Mouse (Mus musculus) E14TG2a.4 (cell line): Measurements from ENCODE around the gene Ahnak2.

Source experiments
- H3K27me3 ChIP-seq: 2 replicates; pipeline ENCODE4 v1.6.1; 2014; ENCODE audit warnings: low read length, control low read depth; ENCODE audit not compliant: insufficient read depth
- H3K36me3 ChIP-seq: 2 replicates; pipeline ENCODE4 v1.6.1; 2014; ENCODE audit warnings: low read length, control low read depth; ENCODE audit not compliant: insufficient read depth
- H3K4me1 ChIP-seq: replicated peaks from 2 replicates; pipeline ENCODE4 v1.6.1; 2014; ENCODE audit warnings: low read depth, low read length, control low read depth
- H3K4me3 ChIP-seq: replicated peaks from 2 replicates; pipeline ENCODE4 v1.5.1; 2014; ENCODE audit warnings: mild to moderate bottlenecking, low read length
- H3K9me3 ChIP-seq: 2 replicates; pipeline ENCODE4 v1.6.1; 2014; ENCODE audit warnings: low read length, control low read depth
- CTCF ChIP-seq: conservative IDR thresholded peaks from 2 replicates; pipeline ENCODE4 v1.5.1; 2014; ENCODE audit warnings: low read length
- NANOG ChIP-seq: IDR thresholded peaks from 2 replicates; pipeline ENCODE4 v1.6.1; 2014; ENCODE audit warnings: borderline replicate concordance, low read length, mixed read lengths
- POU5F1 ChIP-seq: IDR thresholded peaks from 2 replicates; pipeline ENCODE4 v1.6.1; 2014; ENCODE audit warnings: low read length, borderline replicate concordance

Gene Ahnak2

GRCm38 (mm10) chr12:112814682-112815470 is 12.4 kb upstream of the Ahnak2 start:
- no peaks in the 10 kb centered on the region for H3K9me3 ChIP-seq
- H3K36me3 ChIP-seq, result peaks cover 89% of the 10 kb centered on the region
- TF ChIP-seq CTCF (no peak), NANOG (no peak), POU5F1 (no peak)
- H3K4me3 ChIP-seq, result no peak overlapping the region
- peaks cover 59% of the 10 kb centered on the region for H3K4me1 ChIP-seq
- peaks cover 12% of the 10 kb centered on the region for H3K27me3 ChIP-seq

DNA sequence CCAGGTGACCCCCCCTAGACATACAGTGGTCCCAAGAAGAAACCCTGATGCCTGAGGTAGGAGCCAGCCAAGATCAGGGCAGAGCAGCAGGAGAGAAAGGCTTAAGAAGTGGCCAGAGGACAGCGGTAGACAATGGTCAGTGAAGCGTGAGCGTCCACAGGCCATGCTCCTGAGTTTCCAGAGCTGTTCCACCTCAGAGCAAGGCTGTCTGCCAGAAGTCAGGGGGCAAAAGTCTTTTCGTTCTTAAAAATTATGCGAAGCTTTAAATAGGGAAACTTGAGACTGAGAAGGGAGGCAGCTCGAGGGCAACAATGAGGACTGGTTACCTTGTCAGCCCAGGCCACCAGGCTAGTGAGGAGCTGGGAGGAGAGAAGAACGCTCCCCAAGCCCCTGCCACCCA is 10.9 kb upstream of the Ahnak2 start:
- Histone ChIP-seq H3K4me1 (peaks cover 57% of the 10 kb centered on the region), H3K27me3 (peaks cover 22% of the 10 kb centered on the region), H3K4me3 (no peak overlapping the region), H3K9me3 (no peaks in the 10 kb centered on the region), H3K36me3 (peaks cover 74% of the 10 kb centered on the region)
- no peak for TF ChIP-seq CTCF
- TF ChIP-seq POU5F1, result no peak
- no peak for TF ChIP-seq NANOG

DNA sequence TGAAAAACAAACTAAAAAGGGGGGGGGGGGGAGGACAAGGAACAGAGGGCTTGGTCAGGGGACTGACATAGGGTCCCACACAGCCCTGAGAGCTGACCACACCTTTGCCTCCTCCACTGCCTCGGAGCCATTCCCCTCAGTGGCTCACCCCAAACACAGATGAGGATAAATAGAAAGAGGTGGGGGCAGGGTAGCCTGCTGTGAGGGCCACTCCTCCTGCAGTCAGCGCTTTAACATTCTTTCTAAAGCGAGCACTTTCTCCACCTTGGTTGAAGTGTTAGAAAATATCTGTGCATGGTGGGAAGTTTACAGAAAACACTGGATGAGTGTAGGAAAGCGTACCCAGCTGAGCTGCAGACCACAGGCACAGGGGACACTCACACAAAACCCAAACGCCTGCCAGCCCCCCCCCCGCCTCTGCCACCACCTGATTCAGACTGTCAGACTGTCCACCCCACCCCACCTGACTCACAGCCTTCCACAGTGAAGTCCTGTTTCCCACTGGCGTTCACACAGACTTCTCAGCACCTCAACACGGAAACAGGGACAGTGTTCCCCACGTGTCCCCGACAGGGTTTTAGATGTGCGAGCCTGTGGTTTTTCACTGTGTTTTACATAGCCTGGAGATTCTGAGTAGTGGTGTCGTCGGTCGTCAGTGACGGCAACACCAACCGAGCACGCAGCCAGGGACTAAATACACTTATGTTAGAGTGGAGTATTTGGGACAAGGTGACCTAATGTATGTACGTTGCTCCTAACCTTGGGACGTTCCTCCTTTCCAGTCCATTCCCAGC is 7.8 kb upstream of the Ahnak2 start:
- no peak for TF ChIP-seq POU5F1
- no peak for TF ChIP-seq NANOG
- Histone ChIP-seq H3K36me3 (peaks cover 43% of the 10 kb centered on the region), H3K27me3 (peaks cover 40% of the 10 kb centered on the region), H3K4me1 (peaks cover 48% of the 10 kb centered on the region), H3K9me3 (no peaks in the 10 kb centered on the region), H3K4me3 (peak overlapping the region; percentile 86; the same call in 1 of the 2 replicates)

GRCm38 (mm10) chr12:112809641-112810040 is 7.2 kb upstream of the Ahnak2 start:
- TF ChIP-seq CTCF (no peak), POU5F1 (no peak), NANOG (no peak)
- peaks cover 36% of the 10 kb centered on the region for H3K36me3 ChIP-seq
- peaks cover 46% of the 10 kb centered on the region for H3K27me3 ChIP-seq
- no peaks in the 10 kb centered on the region for H3K9me3 ChIP-seq
- peaks cover 42% of the 10 kb centered on the region for H3K4me1 ChIP-seq
- H3K4me3 ChIP-seq, result peak overlapping the region; percentile 86

DNA sequence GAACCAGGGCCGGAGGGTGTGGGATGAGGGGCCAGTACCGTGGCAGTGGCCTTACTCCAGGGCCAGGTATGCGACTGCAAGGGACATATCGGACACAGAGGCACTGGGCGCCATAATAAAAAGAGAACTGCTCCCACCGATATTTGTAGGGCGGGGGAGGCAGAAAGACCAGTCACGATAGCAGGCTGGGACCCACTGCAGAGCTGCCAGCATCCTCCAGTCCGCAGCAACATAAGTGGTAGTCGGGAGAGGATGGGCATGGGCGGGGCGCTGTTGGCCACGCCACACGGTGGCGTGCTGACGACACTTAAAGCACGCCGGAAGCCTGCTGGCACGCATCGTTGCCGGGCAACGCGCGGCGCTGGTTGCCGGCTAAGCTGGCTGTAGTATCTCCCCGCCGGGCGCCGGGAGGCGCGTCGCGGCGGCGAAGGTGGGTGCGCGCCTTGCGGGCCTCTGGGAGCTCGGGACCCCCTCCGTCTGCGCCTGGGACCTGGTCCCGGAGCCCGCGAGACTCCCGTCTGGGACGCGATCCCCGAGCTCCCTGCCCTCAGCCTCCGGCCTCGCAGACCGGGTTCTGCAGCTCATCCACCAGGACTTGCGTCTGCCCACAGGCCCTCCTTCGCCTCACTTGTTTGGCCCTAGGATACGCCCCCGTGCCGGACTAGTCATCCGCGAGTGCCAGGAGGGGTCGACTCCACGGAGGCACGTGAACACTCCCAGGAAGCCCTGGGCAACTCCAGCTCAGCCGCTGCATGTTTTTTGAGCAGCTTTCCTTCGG is 6.3 kb upstream of the Ahnak2 start, which contains the start of gene Clba1:
Gene Clba1, plus strand, starts transcription at position 351 of the 778 bp plus-strand sequence.
- TF ChIP-seq CTCF (no peak), POU5F1 (no peak), NANOG (no peak)
- Histone ChIP-seq H3K36me3 (peaks cover 28% of the 10 kb centered on the region), H3K4me3 (peak within 1 kb of the TSS; percentile 86), H3K27me3 (peaks cover 52% of the 10 kb centered on the region), H3K9me3 (no peaks in the 10 kb centered on the region), H3K4me1 (peaks cover 40% of the 10 kb centered on the region)

GRCm38 (mm10) chr12:112808212-112808586 is 5.7 kb upstream of the Ahnak2 start:
- H3K27me3 ChIP-seq, result peaks cover 57% of the 10 kb centered on the region
- TF ChIP-seq CTCF, result no peak
- no peak for TF ChIP-seq POU5F1
- no peak for TF ChIP-seq NANOG

DNA sequence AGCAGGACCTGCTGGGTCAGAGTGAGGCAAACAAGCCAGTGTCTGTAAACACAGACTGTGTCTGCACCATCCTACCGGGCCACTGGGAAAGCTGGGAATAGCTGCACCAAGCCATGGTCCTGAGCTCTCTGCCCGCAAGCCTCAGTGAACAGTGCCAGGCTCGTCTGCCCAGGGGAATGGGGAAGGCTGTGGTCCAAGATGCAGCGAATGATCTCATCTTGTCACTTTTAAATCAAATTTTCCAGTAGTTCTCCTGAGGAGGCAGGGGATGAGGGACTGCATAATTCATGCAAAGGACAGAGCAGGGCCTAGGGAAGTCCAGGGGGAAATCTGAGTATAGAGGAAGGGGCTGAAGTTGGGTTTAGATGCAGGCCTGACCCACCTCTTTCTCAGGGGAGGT is 5.3 kb upstream of the Ahnak2 start:
- Histone ChIP-seq H3K27me3 (peaks cover 61% of the 10 kb centered on the region), H3K36me3 (peaks cover 18% of the 10 kb centered on the region), H3K9me3 (no peaks in the 10 kb centered on the region), H3K4me3 (peak overlapping the region; percentile 86; the same call in 1 of the 2 replicates), H3K4me1 (peaks cover 50% of the 10 kb centered on the region)
- TF ChIP-seq CTCF (no peak), POU5F1 (no peak), NANOG (no peak)

More at GRCm38 (mm10) chr12:112808212-112808586, 5.7 kb upstream of the Ahnak2 start:
- peak overlapping the region; percentile 86 for H3K4me3 ChIP-seq
- H3K9me3 ChIP-seq, result no peaks in the 10 kb centered on the region
- peaks cover 46% of the 10 kb centered on the region for H3K4me1 ChIP-seq
- H3K36me3 ChIP-seq, result peaks cover 22% of the 10 kb centered on the region

DNA sequence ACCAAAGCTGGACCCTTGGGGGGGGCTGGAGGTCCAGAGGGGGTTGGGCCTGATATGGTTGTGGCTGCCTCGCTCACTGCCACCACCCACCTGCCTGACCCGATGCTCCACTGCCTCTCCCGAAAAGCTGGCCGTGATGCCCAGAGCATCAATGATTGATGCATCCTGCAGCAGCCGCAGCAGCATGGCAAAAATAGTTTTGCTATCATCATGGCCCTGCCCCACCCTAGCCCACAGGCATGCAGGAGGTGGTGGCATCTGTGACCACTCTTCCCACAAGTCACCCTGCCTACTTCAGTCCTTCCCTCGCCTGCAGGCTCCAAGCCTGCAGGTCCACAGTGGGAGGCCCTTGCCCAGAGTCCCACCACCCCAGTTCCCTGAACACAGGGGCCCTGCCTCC is 3.6 kb upstream of the Ahnak2 start:
- Histone ChIP-seq H3K4me3 (no peak overlapping the region), H3K27me3 (peaks cover 74% of the 10 kb centered on the region), H3K9me3 (no peaks in the 10 kb centered on the region), H3K36me3 (peaks cover 3% of the 10 kb centered on the region), H3K4me1 (peaks cover 58% of the 10 kb centered on the region)
- TF ChIP-seq POU5F1 (no peak), NANOG (no peak), CTCF (no peak)
